Mouse (Mus musculus) heart, adult 9 months (tissue): ENCODE data around the gene Rrp7a.

Experiments
- DNase-seq, 2 experiments: peaks; one replicate each; pipeline ENCODE4 v3.0.0; 2022; ENCODE audit warnings: low spot score in 2 of 2

Rrp7a gene

DNA sequence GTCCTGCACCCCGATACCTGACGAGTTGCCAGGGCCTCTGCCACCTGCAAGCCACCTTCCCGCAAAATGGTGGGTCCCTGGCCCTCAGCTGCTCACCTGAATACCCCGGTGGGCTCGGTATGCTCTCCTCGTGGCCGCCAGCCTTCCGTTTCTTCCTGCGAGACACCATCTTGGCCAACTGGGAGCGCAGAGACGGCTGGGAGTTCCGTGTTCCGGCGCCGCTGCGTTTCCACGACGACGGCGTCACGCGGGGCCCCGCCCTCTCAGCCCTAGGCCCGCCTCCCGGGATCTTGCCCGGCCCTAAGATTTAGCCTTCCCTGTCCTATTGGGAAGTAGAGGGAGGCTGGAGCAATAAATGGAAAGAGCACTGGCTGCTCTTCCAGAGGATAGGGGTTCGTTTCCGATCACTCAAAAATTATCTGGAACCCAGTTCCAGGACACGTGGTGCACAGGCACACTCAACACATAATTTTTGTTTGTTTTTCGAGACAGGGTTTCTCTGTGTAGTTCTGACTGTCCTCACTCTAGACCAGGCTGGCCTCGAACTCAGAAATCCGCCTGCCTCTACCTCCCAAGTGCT, at the start of gene Rrp7a:
Gene Rrp7a, minus strand, starts transcription at position 236 of the 580 bp plus-strand sequence.
- peak; percentile 90 to 94 for DNase-seq

DNA sequence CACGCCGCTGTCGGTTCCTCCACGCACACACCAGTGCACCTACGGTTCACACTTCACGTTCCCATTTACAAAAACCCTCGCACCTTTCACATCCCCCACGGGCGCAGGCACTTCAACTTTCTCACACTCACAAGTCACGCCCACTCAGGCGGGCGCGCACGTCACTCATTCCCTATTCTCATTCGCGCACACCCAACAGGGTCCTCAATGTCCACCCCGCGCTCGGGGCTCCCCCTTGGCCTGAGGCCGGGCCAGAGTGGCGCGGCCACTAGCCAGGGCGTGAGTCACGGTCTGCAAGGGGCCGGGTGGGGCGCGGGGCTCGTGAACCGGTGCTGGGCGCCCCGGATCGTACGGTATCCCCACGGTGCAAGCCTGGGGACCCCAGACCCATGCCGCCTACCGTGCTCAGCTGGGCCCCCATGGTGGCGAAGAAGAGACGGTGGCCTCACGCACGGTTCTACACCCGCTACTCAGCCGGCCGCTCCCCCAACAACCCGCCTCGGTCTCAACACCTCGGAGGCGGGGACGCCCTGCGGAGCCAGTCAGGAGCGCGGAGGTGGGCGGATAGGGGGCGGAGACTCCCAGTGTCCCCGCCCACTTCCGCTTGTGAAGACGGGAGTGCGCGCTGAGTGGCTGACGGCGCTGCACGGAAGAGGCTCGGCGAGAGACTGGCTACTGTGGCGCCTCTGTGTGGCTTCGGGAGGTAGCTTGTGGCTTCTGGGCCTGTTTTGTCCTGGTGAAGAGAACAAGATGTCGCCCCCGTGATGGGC, 49.3 kb upstream of the Rrp7a start:
- DNase-seq = peak; percentile 96 to 98

DNA sequence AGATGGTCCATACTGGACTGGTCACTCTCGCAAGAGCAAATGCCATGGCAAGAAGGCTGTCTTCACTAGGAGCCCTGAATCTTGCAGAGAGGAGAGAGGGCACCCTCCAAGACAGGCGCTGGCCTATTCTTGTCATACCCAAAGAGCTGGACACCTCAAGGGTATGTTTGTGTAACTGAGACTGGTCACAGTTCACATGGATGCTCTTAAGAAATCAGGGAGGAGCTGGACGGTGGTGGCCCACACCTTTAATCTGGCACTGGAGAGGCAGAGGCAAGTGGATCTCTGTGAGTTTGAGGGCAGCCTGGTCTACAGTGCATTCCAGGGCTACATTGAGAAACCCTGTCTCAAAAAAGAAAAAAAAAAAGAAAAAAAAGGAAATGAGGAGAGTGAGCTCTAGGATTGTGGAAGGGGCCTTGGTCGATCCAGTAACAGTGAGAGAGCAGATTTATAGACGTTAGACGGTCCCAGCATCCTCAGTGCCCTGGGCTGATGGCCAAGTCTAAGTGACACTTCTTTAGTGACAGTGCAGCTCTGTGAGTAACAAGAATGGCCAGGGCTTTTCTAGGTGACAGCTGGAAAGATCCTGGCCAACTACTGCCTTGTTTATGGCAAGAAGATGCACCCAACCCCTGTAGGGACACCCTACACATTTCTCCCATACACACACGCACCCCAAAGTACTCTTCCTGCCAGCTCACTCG, 48.5 kb upstream of the Rrp7a start:
- no peak for DNase-seq

DNA sequence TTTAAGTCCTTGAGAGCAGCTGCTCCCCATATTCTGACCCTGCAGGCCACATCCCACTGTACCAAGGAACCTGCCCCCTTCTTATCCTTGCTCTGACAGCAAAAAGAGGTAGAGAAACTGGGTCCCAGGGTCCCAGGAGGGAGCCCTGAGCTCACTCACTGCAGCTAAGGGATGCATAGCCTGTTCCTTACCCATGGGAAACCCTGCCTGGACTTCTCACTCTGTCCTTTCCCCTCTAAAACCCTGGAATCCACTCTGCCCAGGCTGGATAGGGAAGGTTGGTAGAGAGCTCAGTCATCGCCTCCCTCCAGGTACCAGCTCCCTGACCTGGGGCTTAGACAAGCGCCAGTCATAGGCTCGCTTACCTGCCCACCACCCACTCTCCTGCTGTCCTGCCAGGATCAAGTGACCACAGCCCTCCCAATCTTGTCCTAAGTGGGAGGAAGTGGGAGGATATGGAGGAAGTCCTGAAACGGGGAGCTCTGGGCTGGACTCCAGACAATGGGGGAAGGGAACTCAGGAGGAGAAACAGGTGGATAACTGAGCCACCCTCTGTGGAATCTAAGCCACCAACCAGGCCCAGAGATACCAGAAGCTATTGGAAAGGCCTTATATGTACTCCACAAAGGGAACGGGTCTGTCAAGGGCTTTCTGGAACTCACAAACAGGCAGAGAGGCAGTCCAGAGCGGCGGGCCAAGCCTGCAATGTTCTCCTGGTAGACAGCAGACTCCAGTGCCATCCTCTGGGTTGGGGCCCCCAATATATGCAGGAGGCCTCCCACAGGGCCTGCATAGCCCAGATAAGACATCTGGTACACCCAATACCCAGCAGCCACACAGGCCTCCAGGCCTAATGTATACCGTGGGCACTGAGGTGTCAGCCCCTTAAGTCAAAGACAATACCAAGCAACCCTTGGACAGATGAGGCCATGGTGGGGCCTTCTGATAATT, 47.4 kb upstream of the Rrp7a start:
- peak; percentile 64 to 80 for DNase-seq

DNA sequence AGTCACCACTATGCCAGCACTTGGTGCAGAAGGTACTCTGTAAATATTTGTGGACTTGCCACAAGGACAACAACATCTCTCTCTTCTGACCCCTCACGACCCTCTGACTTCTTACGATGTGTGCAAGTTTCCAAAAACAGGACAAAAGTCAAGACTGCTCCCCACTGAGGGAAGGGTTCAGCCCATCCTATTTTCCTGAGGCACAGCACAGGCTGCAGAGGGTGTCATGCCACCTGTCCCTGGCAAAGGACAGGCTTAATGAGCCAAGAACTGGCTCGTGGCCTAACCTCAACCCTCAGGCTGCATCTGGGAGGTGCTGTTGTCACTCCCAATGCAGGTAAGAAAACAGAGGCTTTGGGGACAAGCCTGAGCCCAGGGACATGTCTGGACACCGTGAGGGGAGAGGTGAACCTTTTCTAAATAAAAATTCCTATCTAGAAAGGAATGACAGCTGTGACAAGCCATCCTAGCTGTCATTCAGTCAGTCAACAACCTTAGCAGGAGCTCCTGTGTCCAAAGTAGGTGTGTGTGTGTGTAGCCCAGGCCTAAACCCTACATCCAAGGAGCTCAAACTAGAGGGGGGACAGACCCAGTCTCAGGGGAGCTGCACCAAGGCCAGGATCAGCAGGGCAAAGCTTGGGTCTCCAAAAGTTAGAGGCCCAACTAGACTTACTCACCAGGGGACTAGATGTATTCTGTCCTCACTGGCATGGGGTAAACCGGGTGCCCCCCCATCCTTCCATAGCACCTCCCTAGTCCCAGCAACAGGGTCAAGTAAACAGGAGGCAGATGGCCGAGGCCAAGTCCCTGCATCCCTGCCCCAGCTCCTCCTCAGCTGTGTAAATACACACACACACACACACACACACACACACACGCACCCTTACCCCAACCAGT, 46.5 kb upstream of the Rrp7a start:
- peak in 1 of 2 experiments; percentile 18 for DNase-seq

DNA sequence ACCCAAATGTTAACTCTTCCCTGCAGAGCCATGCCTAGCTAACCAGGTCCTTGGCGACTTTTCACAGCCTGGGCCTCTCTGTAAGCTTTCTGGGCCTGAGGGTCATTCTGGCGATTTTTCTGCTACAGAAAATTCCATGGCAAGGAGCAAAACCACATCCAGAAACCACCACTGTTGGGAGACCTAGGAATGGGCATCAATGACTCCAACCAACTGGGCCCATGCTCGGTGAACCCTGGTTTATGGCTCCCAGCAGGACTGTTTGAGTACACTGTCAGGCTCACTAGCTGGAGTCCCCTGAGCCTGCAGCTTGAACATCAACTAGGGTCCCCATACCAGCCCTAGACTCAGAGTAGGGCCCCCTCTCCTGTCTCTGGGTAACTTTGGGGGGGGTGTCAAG, 45.7 kb upstream of the Rrp7a start:
- DNase-seq = no peak

DNA sequence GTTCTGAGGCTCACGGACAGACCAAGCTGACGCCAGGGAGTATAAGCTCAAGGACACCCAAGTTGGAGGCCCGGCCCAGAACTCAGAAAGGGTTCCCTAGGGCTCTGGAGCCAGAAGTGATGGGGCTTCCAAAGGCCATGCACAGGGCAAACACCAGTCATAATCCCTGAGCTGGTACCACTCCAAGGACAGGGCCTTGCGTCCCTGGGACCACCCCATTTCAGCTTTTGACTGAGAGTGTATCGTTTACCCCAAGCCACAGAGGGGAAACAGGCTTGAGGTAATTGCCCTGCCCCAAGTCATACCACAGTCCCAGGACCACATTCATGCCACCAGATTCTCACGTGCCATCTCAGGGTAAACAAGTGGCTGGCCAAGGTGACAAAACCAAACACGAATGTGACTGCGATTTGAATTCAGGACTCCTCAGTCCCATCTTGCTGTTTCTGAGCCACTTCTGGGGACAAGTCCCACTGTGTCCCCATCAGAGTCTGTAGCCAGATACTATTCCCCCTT, 45.0 kb upstream of the Rrp7a start:
- peak in 1 of 2 experiments; percentile 0 for DNase-seq

DNA sequence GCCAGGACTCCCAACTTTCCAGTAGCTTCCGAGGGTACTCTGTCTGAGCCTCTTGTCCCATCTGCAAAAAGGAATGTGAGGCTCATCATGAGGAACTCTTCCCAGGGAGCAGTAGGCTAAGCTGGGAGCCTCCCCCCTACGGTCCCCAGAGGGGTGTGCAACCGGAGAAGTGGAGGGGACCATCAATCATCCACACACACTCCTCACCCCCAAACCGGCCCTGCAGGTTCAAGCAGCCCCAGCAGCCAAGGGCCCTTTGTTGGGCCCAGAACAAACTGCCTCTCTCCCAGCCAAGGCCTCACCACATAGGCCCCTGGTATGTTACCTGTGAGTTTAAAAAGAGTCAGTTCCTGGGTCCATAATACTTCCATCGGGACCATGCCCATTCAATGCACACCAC, 44.5 kb upstream of the Rrp7a start:
- DNase-seq = peak in 1 of 2 experiments; percentile 0

DNA sequence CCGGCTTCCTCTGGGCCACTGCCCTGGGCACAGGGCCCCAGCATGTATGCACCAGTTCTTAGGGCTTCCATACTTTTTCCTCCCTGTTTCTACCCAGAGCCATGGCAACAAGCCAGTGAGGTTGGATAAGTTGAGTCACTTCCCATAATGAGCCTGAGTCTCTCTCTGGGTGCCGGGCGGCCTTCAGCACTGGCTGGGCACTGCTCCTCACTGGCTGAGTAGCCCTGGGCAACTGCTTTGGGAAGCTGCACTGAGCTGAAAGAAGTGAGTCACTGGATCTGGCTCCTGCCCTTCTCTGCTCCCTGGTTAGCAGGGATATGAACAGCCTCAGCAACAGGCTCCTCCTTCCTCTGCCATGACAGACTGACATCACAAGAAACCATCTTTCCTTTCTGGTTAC, 44.0 kb upstream of the Rrp7a start:
- peak; percentile 54 to 62 for DNase-seq

DNA sequence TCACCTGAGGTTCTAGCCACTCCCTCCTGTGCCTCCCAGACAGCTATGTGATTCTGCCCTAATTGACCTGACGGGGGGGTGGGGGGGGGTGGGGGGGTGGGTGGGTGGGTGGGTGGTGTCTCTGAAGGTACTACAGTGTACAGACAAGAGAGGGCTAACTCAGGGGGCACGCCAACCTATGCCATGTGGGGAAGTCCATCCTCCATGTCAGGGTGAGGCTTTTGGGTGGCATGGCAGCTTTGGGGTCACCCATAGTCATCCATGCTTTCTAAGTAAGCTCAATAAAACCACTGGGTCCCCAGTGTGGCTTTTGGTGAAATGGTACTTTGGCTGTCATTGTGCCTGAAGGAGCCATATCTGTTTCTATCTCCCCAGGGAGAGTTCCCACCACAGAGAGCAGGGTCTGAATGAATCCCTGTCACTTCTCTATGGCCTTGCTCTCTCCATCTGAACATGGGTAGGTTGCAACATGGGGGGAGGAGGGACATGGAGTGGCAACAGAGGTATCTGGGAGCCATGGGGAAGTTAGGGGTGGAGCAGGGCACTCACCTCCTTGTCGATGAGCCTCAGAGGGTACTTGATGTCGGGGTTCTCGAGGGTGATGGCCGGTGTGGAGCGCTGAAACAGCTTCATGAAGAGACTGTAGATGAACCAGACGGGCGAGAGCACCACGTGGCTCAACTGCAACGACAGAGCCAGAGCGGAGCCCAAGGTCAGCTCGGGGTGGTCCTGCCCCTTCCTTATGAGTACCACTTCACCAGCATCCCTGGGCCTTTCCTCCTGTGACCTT, 43.1 kb upstream of the Rrp7a start:
- DNase-seq = peak in 1 of 2 experiments; percentile 0

DNA sequence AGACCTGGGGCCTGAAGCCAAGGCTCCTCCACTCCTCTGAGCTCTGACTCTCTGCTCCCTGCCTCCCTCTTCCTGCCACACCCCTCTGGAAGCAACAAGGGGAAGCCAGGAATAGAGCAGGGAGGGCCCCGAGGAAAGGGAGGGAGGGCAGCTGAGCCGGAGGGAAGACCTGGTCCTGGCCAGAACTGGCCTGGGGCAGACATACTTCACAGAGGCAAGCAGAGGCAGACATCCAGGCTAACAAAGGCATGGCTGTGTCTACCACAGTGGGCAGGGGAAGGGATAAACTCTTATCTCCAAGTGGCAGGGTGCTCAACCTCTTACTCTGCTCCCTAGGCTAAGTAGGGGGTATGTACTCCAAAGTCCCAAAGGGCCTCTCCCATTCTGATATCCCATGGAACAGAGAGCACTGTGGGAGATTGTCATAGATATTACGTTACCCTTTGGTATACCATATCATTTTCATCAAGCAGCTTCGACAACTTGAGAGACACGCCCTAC, 42.4 kb upstream of the Rrp7a start:
- peak; percentile 80 to 87 for DNase-seq

DNA sequence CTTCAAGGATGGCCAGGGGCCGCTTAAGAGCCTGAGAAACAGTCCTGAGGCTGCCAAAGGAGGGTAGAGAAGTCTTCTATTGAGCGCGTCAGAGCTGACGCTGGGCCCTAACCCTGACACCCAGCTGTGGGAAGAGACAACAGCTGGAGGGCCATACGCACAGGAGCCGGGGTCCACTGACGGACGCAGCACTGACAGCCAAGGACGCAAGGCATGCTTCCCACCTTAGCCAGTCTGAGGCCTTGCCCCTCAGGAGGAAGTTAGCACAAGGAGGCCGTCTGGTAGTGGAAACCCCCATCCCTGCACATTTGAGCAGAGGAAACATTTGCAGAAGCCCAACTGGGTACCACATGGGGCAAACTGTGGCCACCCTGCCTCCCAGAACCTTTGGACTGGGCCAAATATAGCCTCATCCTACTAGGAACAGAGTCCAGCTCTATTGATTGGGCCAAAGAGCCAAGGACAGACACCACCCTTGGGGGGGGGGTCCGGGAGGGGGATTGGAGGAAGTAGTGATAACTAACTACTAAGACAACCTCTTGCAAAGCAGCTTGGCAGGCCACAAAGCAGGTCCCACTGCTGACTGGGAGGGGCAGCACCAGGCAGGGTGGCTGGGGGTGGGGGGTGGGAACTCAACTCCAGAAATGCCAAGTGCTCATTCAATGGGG, 40.4 kb upstream of the Rrp7a start:
- peak in 1 of 2 experiments; percentile 1 for DNase-seq

DNA sequence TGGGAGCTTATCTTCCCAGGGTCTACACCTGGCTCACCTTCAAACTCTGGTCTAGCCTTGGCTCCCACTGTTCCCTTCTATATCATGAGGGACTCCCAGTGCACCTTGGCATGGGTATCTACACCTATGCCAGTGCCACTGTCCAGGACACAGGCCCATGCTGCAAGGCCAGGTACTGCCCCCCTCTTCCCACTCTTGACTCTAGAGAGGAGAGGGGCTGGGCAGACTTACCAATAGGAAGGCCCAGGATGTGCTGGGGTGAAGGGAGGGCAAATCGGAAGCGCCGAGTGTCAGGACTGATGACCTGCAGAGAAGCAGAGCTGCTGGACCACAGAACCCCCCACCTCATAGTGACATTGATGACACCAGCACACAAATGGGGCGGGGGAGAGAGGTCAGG, 39.4 kb upstream of the Rrp7a start:
- DNase-seq = no peak

DNA sequence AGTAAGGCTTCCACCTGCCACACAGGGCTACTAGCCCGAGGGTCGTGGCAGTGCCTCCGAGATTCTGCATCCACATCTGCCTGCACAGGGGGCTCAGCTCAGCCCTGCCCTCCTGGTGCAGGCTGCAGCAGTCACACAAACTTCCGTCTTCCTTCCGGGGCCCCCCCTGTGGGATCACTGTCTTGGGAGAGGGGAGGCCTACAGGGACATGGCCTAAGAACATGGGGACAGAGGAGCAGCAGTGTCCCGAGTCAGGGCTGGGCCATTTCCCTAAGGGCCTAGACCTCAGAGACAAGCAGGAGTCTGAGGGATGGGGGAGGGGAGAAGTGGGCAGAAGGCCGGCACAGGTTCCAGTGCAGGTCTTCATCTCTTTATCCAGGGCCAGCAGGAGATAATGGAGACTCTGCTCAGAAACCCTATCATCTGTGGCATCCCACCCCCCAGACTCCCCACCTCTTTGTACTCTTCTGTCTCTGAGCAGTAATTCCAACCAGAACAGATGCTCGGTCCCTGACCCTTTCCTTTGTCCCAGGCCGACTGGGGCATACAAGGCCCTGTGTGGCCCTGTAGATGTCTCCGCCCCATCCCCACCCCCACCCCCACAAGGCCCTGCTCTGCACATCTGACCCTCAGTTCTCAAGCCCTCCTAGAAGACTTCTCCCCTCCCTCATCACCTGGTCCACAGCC, 38.6 kb upstream of the Rrp7a start:
- peak; percentile 31 to 57 for DNase-seq

DNA sequence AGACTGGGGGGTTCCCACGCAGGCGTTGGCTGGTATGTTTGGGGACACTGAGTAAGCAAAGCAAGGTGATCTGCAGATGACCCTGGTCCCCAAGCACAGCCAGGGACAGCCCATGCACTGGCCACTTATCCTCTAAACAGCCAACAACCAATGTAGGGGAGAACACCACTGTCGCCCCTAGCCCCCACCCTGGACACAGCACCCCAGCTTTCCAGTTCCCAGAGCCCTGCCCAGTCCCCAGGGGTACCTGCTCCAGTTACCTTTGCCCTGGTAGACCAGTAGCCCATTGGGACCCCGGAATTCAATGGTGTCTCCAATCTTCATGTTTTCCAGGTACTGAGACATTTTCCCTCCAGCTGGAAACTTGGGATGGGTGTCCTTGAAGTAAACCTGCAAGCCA, 38.0 kb upstream of the Rrp7a start:
- no peak for DNase-seq

DNA sequence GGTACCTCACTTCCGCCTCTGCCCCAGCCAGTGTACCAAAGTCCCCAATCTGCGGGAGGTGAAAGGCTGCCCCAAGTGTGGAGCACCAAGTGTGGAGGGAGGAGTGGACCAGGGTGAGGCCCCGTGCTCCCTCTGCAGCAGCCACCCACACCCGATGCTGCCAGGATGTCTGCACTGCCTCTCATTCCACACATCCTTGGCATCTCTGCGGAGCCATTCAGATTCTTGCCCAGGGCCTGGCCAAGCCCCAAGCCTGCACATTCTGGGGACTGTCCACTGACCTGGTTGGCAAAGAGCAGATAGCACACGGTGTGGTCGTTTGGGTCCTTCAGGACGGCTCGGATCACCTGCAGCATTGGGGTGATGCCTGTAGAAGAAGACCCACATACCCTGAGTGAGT, 37.2 kb upstream of the Rrp7a start:
- no peak for DNase-seq

DNA sequence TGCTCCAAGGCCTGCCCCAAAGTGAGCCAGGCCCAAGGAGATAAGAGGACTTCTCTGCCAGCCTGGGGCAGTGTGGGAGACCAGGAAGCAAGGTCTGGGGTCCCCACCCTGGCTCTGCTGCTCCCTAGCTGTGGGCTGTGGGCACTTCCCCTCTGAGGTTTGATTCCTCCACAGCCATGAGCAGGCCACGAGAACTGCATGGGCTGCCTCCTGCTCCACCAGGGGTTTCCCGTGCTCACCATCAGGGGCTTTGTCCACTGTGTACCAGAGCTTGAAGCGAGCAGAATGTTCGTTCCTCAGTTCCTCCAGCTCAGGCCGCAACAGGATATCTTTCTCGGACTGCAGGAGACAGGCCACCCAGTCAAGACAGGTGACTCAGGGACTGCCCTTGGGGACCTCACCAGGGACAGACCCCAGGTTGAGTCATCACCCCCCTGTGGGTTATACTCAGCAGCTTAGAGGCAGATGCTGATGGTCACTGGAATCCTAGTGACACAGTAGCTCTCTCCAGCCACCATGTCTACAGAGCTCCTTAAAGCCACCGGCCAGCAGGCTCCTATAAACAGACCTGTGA, 36.1 kb upstream of the Rrp7a start:
- DNase-seq = no peak

DNA sequence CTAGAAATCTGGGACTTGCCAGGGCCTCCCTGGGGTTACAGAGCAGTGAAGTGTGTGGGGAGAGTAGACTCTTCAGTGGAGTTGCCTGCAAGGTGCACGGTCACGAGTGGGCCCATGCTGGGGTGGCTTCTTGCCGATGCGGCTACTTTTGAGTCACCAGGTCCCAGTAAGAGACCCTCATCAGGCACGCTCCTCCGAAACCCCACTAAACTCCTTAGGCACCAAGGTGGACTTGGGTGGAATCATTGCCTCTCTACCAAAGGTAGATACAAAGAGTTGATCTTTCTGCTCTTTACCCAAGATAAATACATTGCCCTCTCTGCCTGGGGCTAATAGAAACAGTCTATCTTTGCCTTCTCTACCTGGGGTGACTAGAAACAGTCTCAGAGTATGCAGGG, 35.1 kb upstream of the Rrp7a start:
- no peak for DNase-seq
